Mouse (Mus musculus) embryonic facial prominence, embryonic 13.5 days (tissue): ENCODE results near the gene Calm1. TPM values are rescaled to one million over a fixed set of nuclear protein-coding genes. Genes with fewer than 3 reads are reported as not detected.

Source experiments
- ATAC-seq: fragments of 200-750 bp; cut with Nextera tagmentation; 2 replicates; pipeline ENCODE4 v1.8.0; 2017; ENCODE audit warnings: low read depth; ENCODE audit not compliant: insufficient number of reproducible peaks, insufficient read depth, low FRiP score, low TSS enrichment
- H3K27ac ChIP-seq: fragments of 300-500 bp; sonication (generic); 2 replicates; pipeline ENCODE4 v1.5.1; 2015; ENCODE audit warnings: moderate library complexity, mild to moderate bottlenecking, inconsistent platforms
- H3K27me3 ChIP-seq: fragments of 300-500 bp; sonication (generic); 2 replicates; pipeline ENCODE4 v1.6.1; 2015; ENCODE audit warnings: mild to moderate bottlenecking, inconsistent platforms
- H3K36me3 ChIP-seq: fragments of 300-500 bp; sonication (generic); 2 replicates; pipeline ENCODE4 v1.6.1; 2015; ENCODE audit warnings: mild to moderate bottlenecking, inconsistent platforms
- H3K4me1 ChIP-seq: fragments of 300-500 bp; sonication (generic); 2 replicates; pipeline ENCODE4 v1.6.1; 2015; ENCODE audit warnings: inconsistent platforms
- H3K4me2 ChIP-seq: fragments of 300-500 bp; sonication (generic); 2 replicates; pipeline ENCODE4 v1.6.1; 2015; ENCODE audit warnings: moderate library complexity, mild to moderate bottlenecking, inconsistent platforms
- H3K4me3 ChIP-seq: fragments of 300-500 bp; sonication (generic); 2 replicates; pipeline ENCODE4 v1.5.1; 2015; ENCODE audit warnings: mild to moderate bottlenecking, inconsistent platforms
- H3K9ac ChIP-seq: fragments of 300-500 bp; sonication (generic); 2 replicates; pipeline ENCODE4 v1.6.1; 2015; ENCODE audit warnings: mild to moderate bottlenecking, inconsistent platforms
- H3K9me3 ChIP-seq: fragments of 300-500 bp; sonication (generic); 2 replicates; pipeline ENCODE4 v1.6.1; 2016; ENCODE audit warnings: inconsistent platforms
- WGBS: fragments of 180-500 bp; shearing (Covaris S2); methylation state at CpG from one replicate; pipeline ENCODE4 v1.1.7; 2015; ENCODE audit warnings: mixed read lengths; 5-methylcytosine and 5-hydroxymethylcytosine counted together
- polyA plus RNA-seq: library from polyadenylated mRNA; unstranded; fragments of >200 nt; fragmentation: Nextera tagmentation; extraction: Ambion mirVana; gene quantifications from 2 replicates; pipeline ENCODE4 v1.2.1, GENCODE M21; 2015

Gene Calm1
- polyA plus RNA-seq, 1 experiment from 2014 or later: 1,351 TPM

DNA sequence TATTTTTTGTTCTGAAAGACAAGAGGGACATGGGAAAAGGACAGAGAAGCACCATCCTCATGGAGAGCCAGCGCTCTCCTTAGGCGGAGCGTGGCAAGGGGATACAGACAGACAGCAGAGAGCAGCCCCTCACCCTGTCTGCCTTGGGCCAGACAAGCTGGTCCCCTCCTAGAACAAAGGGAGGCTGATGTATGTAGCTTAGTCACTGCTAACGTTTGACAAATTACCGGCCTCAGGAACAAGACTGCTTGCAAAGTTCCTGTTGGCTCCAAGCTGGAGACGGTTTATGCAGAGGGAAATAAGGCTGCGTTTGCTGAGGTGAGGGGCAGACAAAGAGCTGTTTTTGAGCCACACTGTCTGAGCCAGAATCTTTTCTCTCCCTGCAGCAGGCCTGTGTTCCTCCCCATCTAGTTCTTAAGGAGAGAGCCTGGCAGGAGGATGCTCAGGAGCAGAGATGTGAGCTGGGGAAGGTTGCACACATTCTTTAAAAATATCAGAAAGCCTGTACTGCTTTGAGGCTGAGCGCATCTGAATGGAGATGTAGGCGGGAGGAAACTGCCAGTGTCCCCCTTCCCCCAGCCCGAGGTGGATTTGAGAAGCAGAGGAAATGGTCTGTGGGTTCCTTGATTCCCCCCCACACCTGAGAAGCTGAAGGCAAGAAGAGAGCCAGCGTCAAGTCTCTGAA is 28.9 kb downstream of the Calm1 start:
- no peak overlapping the region for H3K27ac ChIP-seq
- H3K4me2 ChIP-seq: no peak overlapping the region
- 38% methylated on average over 11 of the region's 11 CpGs for WGBS
- peak overlapping the region; percentile 36; the same call in 1 of the 2 replicates for H3K9ac ChIP-seq
- no peaks in the 10 kb centered on the region for H3K36me3 ChIP-seq
- no peak overlapping the region for H3K4me3 ChIP-seq
- ATAC-seq: no peak
- H3K27me3 ChIP-seq: no peaks in the 10 kb centered on the region
- no peaks in the 10 kb centered on the region for H3K9me3 ChIP-seq
- H3K4me1 ChIP-seq: peaks cover 17% of the 10 kb centered on the region

DNA sequence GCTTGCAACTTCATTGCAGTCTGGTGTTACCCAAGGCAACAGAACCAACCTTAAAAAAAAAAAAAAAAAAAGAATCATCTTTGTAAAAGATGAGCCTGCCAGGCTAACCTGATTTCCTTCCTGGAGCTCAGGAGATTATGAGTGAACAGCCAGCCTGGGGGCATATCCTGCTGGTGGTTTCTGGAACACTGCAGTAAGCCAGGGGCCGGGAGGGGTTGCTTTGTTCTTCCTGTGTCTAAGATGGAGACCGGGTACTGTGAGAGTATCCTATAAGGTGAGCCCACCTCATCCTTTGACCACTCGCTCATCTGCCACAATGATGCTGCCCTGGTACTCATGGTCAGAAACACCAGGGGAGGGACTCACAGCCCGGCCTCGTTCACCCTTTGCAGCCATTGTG is 35.0 kb downstream of the Calm1 start:
- Histone ChIP-seq H3K4me1 (no peaks in the 10 kb centered on the region), H3K4me3 (no peak overlapping the region), H3K27me3 (no peaks in the 10 kb centered on the region), H3K9me3 (no peaks in the 10 kb centered on the region), H3K27ac (no peak overlapping the region), H3K4me2 (no peak overlapping the region), H3K36me3 (no peaks in the 10 kb centered on the region), H3K9ac (no peak overlapping the region)
- WGBS: 70% methylated on average over 5 of the region's 5 CpGs
- ATAC-seq: no peak

DNA sequence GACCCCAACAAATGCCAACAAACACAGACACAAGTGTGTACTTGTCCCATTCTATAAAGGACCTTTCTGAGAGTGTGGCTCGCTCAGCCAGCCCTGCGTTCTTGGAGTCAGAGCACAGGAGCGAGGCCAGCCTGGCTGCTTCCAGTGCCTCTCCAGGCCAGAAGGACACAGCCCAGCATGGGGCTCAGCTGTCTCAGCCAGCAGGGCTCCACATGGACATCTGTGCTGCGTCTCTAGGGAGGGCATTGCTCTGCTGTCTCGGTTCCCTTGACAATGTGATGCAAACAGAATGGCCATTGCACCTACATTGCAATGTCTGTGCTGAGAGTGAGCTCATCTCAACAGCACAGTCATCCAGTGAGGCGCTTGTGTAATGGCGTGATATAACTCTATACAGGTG is 35.7 kb downstream of the Calm1 start:
- Histone ChIP-seq H3K4me3 (no peak overlapping the region), H3K36me3 (no peaks in the 10 kb centered on the region), H3K4me1 (no peaks in the 10 kb centered on the region), H3K4me2 (no peak overlapping the region), H3K9me3 (no peaks in the 10 kb centered on the region), H3K27me3 (no peaks in the 10 kb centered on the region), H3K9ac (no peak overlapping the region), H3K27ac (no peak overlapping the region)
- ATAC-seq: no peak
- 87% methylated on average over 7 of the region's 7 CpGs for WGBS

DNA sequence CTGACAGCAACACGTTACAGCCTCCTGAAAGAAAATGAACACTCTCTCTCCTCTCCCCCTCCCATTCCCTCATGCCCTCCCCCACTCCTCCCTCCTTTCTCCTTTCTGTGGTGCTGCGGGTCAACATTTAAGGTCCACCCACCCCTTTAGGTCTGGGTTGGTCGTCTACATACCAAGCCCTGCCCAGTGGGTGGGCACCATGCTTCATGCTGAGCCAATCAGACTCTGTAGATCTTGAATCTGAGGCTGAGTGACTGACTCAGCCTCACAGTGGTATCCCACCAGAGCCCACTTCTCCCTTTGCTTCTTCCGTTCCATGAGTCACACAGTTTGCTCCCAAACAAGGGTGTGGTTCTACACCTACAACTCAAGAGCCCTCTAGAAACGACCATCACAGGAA is 36.2 kb downstream of the Calm1 start:
- Histone ChIP-seq H3K36me3 (no peaks in the 10 kb centered on the region), H3K4me3 (no peak overlapping the region), H3K4me1 (no peaks in the 10 kb centered on the region), H3K27ac (no peak overlapping the region), H3K27me3 (no peaks in the 10 kb centered on the region), H3K9me3 (no peaks in the 10 kb centered on the region), H3K9ac (no peak overlapping the region), H3K4me2 (no peak overlapping the region)
- no peak for ATAC-seq
- 49% methylated on average over 5 of the region's 5 CpGs for WGBS

DNA sequence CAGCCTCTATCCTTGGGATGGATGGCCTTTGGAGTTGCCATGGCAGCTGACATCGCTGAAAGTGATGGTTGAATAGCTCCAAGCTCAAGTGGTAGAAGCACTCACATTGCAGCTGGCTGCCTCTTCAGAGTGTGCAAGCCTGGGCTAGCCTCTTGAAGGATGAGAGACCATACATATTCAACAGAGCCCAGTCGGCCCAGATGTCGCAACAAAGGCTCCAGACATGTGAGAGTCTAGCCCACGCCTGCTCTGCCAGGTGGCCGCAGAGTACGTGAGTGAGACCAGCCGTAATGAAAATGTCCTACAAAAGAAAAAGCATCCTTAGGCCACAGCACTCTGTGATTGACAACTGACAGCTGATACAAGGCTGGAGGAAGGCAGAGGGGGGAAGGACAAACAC is 40.2 kb downstream of the Calm1 start:
- no peak for ATAC-seq
- Histone ChIP-seq H3K27ac (0 out of 2 replicates have a peak overlapping the region, but pooled peaks have one; percentile 7), H3K4me1 (0 out of 2 replicates have a peak, but pooled peaks cover 3% of the 10 kb centered on the region), H3K9me3 (no peaks in the 10 kb centered on the region), H3K36me3 (no peaks in the 10 kb centered on the region), H3K4me2 (no peak overlapping the region), H3K27me3 (no peaks in the 10 kb centered on the region), H3K4me3 (no peak overlapping the region), H3K9ac (no peak overlapping the region)
- 70% methylated on average over 7 of the region's 7 CpGs for WGBS

DNA sequence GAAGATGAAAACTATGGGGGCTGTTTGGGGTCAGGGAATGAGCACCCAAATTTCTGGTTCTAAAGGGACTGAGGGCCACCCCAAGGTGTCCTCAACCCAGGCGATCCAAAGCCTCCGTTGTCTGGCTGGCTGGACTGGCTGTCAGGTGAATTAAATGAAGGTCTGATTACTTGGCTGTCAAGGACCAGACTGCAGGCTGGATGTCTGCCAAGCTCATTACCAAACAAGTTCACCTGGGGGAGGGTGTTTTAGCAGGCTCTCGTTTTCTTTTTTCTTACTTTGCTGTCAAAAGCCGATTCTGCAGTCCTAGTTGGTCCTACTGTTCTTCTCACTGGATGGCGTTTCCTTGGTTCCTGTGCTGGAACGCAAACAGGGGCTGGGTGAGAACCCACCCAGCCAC is 40.6 kb downstream of the Calm1 start:
- 0 out of 2 replicates have a peak, but pooled peaks cover 3% of the 10 kb centered on the region for H3K4me1 ChIP-seq
- H3K9me3 ChIP-seq: no peaks in the 10 kb centered on the region
- no peaks in the 10 kb centered on the region for H3K36me3 ChIP-seq
- H3K27me3 ChIP-seq: no peaks in the 10 kb centered on the region
- H3K4me3 ChIP-seq: no peak overlapping the region
- H3K27ac ChIP-seq: peak overlapping the region; percentile 7; the same call in 1 of the 2 replicates
- no peak overlapping the region for H3K9ac ChIP-seq
- ATAC-seq: no peak
- no peak overlapping the region for H3K4me2 ChIP-seq
- 69% methylated on average over 6 of the region's 6 CpGs for WGBS

DNA sequence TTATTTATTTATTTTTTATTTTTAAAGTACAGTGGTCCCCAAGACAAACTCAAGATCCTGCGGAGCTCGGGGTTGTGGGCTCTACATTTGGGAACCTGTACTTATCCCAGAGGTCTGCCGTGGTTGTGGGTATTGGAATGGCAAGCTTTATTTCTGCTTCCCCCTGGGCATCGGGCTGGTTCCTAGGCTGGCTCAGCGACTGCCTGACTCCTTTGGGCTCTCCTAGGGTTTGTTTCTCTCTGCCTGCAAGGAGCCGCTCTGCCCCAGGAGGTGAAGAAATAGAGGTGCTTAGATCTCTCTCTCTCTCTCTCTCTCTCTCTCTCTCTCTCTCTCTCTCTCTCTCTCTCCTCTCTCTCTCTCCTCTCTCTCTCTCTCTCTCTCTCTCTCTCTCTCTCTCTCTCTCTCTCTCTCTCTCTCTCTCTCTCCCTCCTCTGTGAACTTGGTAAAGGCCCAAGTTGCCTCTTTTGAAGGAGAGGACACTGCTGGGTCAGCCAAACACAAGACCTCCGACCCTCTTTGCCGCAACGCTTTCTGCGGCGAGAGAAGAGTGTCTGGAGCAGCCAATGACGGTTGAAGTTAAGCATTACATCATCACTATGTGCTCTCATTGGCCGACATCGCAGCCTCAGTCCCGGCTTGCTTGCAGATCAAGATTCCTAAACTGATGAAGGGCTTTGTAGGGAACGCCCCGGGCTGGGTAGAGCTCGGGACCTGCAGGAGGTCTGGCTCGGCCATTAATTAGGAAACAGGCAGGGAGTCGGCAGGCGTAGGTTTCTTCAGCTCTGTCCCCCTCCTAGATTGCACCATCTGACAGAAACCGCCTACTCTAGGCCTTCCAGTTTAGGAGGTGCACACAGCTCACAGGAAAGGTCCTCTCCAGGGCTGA is 42.9 kb downstream of the Calm1 start:
- no peak overlapping the region for H3K9ac ChIP-seq
- WGBS: 8% methylated on average over 22 of the region's 22 CpGs

DNA sequence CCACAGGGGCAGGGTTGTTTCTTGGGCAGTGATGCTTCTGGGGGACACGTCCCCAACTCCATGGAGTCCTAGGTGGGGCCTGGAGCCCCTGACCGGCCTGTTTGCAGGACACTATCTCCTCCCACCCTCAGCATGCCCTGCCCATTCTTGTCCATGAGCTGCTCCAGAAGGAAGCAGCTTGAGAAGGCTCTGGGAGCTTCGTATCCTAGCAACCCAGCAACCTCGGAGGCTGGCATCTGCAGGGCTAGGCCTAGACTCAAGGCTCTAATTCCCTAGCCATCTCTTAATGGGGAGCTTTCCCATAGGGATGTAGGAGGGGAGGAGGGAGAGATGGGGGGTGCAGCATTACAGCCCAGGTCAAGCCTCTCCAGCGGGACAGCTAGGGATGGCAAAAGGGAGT is 45.3 kb downstream of the Calm1 start:
- H3K36me3 ChIP-seq: no peaks in the 10 kb centered on the region
- H3K4me2 ChIP-seq: no peak overlapping the region
- H3K27me3 ChIP-seq: no peaks in the 10 kb centered on the region
- 40% methylated on average over 5 of the region's 5 CpGs for WGBS
- ATAC-seq: no peak
- no peak overlapping the region for H3K27ac ChIP-seq
- no peak overlapping the region for H3K9ac ChIP-seq
- H3K9me3 ChIP-seq: no peaks in the 10 kb centered on the region
- no peak overlapping the region for H3K4me3 ChIP-seq
- 0 out of 2 replicates have a peak, but pooled peaks cover 3% of the 10 kb centered on the region for H3K4me1 ChIP-seq

More for the DNA sequence above, 42.9 kb downstream of the Calm1 start:
- 0 out of 2 replicates have a peak, but pooled peaks cover 3% of the 10 kb centered on the region for H3K4me1 ChIP-seq
- no peaks in the 10 kb centered on the region for H3K27me3 ChIP-seq
- ATAC-seq: peak; percentile 75
- H3K9me3 ChIP-seq: no peaks in the 10 kb centered on the region
- peak overlapping the region; percentile 62 for H3K4me2 ChIP-seq
- H3K4me3 ChIP-seq: peak overlapping the region; percentile 33
- no peak overlapping the region for H3K27ac ChIP-seq
- H3K36me3 ChIP-seq: no peaks in the 10 kb centered on the region

DNA sequence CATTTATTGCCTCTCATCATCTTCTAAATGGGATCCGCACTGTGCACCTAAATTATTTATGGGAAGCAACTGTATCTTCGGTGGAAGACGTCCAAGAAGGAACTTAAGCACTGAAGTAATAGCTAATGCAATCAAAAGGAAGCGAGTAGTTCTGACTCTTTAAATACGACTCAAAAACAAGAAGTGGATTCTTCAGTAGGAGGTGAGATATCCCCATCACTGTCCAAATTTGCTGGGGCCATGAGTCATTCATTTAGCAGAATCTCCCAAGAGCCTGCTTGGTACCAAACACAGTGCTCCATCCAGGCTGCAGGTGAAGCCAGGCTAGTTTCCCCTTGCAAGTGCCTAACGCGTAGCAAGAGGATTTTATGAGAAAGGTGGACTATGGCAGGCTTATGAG is 49.9 kb downstream of the Calm1 start:
- 92% methylated on average over 7 of the region's 7 CpGs for WGBS
- Histone ChIP-seq H3K9ac (no peak overlapping the region), H3K27me3 (no peaks in the 10 kb centered on the region), H3K27ac (no peak overlapping the region), H3K9me3 (no peaks in the 10 kb centered on the region), H3K4me2 (no peak overlapping the region), H3K4me1 (no peaks in the 10 kb centered on the region), H3K4me3 (no peak overlapping the region), H3K36me3 (no peaks in the 10 kb centered on the region)
- ATAC-seq: no peak

DNA sequence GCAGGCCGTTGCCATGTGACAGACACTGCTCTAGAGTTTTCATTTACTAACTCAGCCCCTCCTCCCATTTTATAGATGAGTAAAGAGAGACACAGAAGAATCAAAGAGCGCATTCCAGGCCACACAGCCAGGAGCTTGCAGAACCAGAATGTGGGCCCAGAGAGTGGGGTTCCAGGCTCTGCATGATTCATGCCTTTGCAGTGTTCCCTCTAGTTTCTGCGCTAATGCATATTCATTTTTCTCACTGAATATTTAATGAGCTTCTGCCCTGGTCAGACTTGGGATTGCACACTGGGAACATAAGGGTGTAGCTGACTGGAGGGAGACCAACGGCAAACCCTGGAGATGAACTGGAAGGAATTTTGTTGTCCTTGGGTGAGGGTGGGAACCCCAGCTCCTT is 55.2 kb downstream of the Calm1 start:
- Histone ChIP-seq H3K27me3 (no peaks in the 10 kb centered on the region), H3K4me3 (no peak overlapping the region), H3K4me1 (no peaks in the 10 kb centered on the region), H3K9me3 (no peaks in the 10 kb centered on the region), H3K9ac (no peak overlapping the region), H3K36me3 (no peaks in the 10 kb centered on the region), H3K27ac (no peak overlapping the region), H3K4me2 (no peak overlapping the region)
- ATAC-seq: no peak
- 89% methylated on average over 4 of the region's 4 CpGs for WGBS

DNA sequence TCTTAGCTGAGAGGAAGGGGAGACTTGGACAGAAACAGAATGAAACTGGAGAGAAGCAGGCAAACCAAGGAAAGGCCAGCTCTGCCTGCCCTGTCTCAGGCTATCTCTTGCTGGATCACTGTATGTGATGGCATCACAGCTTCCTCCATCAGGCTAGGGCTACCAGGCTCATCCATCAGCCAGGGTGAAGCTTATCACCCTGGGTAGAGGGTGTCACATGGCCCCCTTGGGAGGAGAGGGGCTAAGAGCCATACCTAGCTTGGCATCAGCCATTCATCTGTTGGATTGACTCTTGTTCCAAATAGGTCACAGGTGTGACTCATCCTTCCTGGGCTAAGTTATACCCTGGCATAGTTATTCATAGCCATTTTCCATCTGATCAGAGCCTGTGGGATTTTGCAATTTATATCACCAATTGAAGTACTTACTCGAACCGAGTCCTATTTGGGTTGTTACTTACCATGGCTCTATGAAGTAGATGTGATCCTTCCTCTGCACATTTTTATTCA is 56.3 kb downstream of the Calm1 start:
- Histone ChIP-seq H3K27me3 (no peaks in the 10 kb centered on the region), H3K4me2 (no peak overlapping the region), H3K4me1 (0 out of 2 replicates have a peak, but pooled peaks cover 7% of the 10 kb centered on the region), H3K27ac (no peak overlapping the region), H3K4me3 (no peak overlapping the region), H3K9me3 (no peaks in the 10 kb centered on the region), H3K36me3 (no peaks in the 10 kb centered on the region), H3K9ac (no peak overlapping the region)
- no peak for ATAC-seq
- WGBS: 88% methylated on average over 2 of the region's 2 CpGs
